Mouse (Mus musculus) kidney, adult 8-10 months (tissue): ENCODE measurements around the gene Cbx6.

Experiments used
- DNase-seq, 2 experiments: peaks; one replicate each; pipeline ENCODE4 v3.0.0; 2022

Cbx6 gene

GRCm38 (mm10) chr15:79801646-79802045, 32.8 kb downstream of the Cbx6 start:
- no peak for DNase-seq

- no peak for DNase-seq
These were observed 33.8 kb downstream of the Cbx6 start for GRCm38 (mm10) chr15:79800701-79801100.

- no peak for DNase-seq
These were observed 35.9 kb downstream of the Cbx6 start for GRCm38 (mm10) chr15:79798591-79798990.

GRCm38 (mm10) chr15:79797680-79798079, 36.8 kb downstream of the Cbx6 start:
- no peak for DNase-seq

GRCm38 (mm10) chr15:79797096-79797495, 37.4 kb downstream of the Cbx6 start:
- no peak for DNase-seq

GRCm38 (mm10) chr15:79796256-79796655, 38.2 kb downstream of the Cbx6 start:
- no peak for DNase-seq

- no peak for DNase-seq
These were observed 40.3 kb downstream of the Cbx6 start for GRCm38 (mm10) chr15:79794173-79794572.

GRCm38 (mm10) chr15:79793076-79793475, 41.4 kb downstream of the Cbx6 start:
- no peak for DNase-seq

GRCm38 (mm10) chr15:79792455-79792854, 42.0 kb downstream of the Cbx6 start:
- DNase-seq = no peak

- peak in 1 of 2 experiments; percentile 56 for DNase-seq
These were observed 43.0 kb downstream of the Cbx6 start for GRCm38 (mm10) chr15:79791502-79791901.

- DNase-seq = no peak
These were observed 43.6 kb downstream of the Cbx6 start for GRCm38 (mm10) chr15:79790905-79791304.

- no peak for DNase-seq
These were observed 44.4 kb downstream of the Cbx6 start for GRCm38 (mm10) chr15:79790111-79790510.

GRCm38 (mm10) chr15:79787815-79788214, 46.7 kb downstream of the Cbx6 start:
- DNase-seq = no peak

GRCm38 (mm10) chr15:79785056-79785455, 49.4 kb downstream of the Cbx6 start:
- no peak for DNase-seq

- DNase-seq = no peak
These were observed 56.7 kb downstream of the Cbx6 start, which contains the start of gene Dnal4 for GRCm38 (mm10) chr15:79777749-79778148. Gene Dnal4 (minus strand): TSS chr15:79777849.

GRCm38 (mm10) chr15:79775662-79776061, 58.8 kb downstream of the Cbx6 start:
- DNase-seq = no peak

- peak; percentile 98 for DNase-seq
These were observed 60.1 kb downstream of the Cbx6 start for GRCm38 (mm10) chr15:79774117-79775027.
